Mouse (Mus musculus): ENCODE data around the gene Vdr.

Gene Vdr

DNA sequence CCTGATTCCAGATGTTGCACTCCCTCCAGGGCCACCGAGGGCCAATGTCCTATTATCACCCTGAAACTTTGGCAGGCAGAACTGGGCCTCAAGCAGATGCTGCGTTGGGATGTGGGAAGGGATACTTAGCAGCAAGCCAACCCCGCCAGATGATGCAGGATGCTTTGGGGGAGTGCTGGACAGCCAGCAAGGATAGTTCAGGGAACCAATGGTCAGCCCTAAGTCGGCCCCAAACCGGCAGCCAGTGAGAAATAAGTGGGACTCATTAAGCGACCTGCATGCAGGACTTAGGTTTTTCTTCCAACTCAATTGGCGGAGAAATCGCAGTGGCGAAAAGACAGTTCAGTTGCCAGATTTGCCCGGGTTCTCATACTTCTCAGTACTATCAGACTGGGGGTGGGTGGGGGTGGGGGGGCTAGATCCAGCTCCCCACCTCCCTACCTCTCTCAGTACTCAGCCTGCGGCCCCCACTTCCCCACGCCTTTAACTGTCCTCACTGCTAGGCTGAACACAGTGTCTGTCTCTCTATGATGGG lies 80.1 kb downstream of the Vdr start:
- DNase-seq (ENCODE audit: low spot score in 2 of 2) = peak in 1 of 2 experiments; percentile 40

GRCm38 (mm10) chr15:97829432-97829831 lies 81.0 kb downstream of the Vdr start:
- no peak for DNase-seq (ENCODE audit: low spot score in 2 of 2)

DNA sequence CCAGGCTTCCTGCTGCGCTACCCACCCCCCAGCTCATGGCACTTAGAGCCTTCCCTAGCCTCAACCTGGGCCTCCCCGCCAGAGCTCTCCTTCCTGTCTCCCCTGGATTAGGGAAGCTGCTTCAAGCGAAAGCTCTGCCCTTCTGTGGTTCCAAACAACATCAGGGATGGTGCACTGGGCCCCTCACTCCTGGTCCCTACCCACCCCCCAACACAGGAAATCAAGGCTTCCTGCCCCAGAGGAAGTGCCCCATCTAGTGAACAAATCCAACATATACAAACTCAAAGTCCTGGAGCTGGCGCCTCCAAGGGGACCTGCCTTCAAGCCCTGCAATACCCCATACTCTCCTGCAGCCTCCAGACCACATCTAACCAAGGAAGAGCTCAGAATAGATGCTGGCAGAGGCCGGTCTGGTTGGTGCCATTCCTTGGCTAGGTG lies 81.5 kb downstream of the Vdr start:
- DNase-seq (ENCODE audit: low spot score in 2 of 2) = no peak

- DNase-seq (ENCODE audit: low spot score in 2 of 2) = peak; percentile 68 to 76
Observed at GRCm38 (mm10) chr15:97828221-97828842, 82.1 kb downstream of the Vdr start.

DNA sequence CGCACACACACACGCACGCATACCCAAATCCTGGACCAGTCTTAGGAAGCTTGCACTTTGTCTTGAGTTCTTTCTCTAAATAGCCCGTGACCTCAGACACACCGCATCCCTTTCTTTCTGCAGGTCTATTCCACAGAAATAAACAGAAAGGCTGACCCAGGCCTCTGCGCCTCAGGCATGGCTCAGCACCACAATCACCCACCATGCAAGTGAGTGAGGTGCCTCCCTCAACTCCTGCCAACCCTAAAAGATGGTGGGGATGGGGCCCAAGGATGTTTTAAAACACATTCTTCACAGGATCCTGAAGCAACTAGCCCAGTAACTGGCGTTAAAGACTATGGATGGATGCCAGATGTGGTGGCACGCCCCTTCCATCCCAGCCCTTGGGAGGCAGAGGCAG lies 83.0 kb downstream of the Vdr start:
- no peak for DNase-seq (ENCODE audit: low spot score in 2 of 2)

DNA sequence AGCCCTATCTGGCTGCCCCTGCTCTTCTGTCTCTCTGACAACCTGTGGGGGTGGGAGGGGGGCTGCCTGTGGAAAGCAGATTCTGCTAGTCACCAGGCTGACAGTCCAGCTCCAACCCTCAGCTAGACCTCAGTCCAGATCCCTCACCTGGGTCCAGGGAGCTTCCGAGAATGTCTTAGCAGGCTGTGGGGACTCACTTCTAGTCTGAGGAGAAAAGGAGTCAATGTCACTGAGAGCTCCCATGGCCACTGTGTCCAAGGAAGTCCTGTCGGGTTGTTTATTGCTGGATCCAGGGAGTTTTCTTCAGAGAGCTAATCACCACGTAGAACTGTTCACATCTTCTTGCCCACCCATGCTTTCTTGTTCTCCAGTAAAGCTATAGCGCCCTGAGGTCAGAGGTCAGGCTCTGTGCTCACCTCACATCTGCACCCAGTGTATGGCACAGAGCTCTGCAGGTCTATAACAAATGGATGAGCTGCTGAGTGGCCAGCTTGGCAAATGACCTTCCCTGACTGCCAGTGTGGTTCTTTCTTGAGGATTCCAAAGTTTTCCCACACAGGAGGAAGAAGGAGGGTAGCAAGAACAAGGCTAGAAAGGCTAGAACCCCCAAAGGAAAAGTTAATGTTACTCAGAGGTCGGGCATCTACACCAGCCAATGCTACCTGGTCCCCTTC lies 83.7 kb downstream of the Vdr start:
- no peak for DNase-seq (ENCODE audit: low spot score in 2 of 2)

GRCm38 (mm10) chr15:97825941-97826587 lies 84.4 kb downstream of the Vdr start:
- no peak for DNase-seq (ENCODE audit: low spot score in 2 of 2)

DNA sequence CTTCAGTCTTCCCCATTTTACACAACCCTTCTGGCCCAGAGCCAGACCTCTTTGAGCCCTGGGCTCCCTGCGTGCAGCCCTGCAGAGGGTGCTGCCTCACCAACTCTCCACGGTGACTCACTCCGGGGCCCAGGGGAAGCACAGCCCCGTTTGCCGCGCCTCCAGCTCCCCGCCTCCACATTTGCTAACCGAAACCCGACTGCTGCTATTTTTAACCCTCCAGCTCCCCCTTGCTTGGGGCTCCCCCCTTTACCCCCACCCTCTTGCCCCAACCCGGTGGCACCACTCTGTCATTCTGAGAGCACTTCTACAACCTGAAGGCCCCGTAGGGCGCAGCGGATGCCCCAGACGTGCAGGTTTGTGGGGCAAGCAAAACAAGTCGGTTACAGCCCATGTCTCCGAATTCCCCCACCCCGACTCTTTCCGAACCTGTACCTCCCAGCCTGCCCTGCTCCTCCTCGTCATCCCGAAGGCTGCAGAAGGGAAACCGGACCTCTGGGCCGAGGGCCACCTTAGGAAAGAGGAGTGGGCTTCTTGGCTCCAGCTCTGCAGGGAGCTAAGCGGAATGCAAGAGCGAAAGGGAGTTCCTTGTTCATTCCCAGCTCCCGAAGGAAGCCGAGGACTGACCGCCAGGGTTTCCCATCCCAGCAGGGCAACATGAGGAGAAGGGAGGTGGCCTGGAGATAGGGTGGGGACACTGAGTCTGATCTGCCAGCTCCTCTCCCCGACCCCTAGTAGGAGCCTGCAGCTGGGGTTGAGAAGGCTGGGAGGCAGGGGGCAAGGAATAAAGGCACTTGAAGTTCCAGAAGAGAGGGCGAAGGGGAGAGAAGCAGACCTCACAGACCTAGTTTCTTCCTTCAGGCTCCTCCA lies 85.1 kb downstream of the Vdr start:
- DNase-seq (ENCODE audit: low spot score in 2 of 2) = peak; percentile 72 to 79

- no peak for DNase-seq (ENCODE audit: low spot score in 2 of 2)
Observed at GRCm38 (mm10) chr15:97824042-97824441, 86.4 kb downstream of the Vdr start.

- no peak for DNase-seq (ENCODE audit: low spot score in 2 of 2)
Observed at GRCm38 (mm10) chr15:97823479-97823878, 87.0 kb downstream of the Vdr start.

DNA sequence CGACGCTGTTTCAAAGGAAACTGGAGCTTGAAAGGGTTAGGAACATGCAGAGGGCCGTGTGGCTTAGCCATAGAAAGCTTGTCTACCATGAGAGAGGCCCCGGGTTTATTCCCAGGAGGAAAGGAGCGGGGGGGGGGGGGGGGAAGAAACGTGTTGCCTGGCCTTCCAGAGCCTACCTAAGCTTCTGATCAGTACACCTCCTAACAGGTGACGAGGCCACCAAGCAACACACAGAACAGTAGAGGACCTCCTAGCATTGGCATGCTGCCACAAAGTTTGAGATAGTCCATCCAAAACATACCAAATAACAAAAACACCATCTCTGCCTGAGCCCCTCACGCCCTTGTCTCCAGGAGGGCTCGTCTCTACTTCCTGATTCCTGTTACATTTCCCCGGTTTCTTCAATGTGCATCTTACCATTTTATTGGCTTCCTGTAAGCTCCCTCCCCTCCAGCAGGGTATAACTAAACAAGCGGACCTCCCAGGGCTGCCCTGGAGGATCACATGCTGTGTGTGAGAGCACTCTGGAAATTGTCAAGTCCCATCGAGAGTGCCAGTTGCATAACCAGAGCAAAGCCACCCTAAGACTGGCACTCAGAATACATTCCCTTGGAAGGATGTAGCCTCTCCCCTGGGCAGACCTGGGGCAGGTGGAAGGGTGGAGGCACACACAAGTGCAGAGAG lies 87.7 kb downstream of the Vdr start:
- no peak for DNase-seq (ENCODE audit: low spot score in 2 of 2)

DNA sequence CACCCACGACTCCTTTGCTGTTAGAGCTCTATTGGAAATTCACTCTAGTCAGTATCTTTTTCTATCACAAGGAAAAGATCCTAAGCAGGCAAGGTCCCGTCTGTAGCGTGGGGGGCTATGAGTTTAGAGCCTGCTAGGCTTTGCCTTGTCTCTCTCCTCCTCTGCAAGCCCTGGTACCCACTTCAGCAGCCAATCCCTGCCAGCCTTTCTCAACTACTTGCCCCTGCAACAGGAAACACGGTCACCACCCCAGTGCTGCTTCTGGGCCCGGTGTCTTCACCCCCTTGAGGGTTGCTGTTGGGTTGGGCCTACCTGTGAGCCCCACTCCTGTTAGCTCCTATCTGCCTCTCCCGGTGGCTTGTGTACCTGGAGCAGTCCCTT lies 88.5 kb downstream of the Vdr start:
- DNase-seq (ENCODE audit: low spot score in 2 of 2) = no peak

DNA sequence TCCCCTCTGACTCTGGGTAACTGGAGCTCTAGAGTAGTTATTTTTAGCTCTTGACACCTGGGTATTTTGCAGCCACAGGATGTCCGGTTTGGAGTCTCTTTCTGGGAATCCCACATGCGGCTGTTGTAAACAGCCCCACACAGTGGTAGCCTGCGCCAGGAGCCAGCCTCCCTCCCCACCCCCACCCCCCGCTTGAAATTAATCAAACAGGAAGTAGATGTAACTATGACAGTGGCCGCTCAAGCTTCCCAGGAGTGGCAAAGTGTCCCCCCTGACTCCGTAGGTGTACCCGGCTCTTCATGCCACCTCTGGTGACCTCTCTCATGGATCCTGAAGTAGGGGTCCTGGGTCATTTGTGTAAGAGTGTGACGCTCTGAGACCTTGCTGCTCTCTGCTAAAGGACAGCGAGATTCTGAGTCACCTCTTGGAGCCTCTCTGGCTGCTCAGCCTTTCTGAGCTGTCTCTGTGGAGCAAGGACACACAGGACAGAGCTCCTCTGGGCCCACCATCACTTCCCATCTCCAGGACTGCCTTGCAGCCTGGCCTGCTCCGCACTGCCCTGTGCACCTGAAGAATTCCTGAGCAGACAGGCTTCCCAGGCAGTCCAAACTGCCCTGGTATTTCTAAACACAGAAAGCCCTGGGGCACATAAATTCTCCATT lies 89.0 kb downstream of the Vdr start:
- no peak for DNase-seq (ENCODE audit: low spot score in 2 of 2)

DNA sequence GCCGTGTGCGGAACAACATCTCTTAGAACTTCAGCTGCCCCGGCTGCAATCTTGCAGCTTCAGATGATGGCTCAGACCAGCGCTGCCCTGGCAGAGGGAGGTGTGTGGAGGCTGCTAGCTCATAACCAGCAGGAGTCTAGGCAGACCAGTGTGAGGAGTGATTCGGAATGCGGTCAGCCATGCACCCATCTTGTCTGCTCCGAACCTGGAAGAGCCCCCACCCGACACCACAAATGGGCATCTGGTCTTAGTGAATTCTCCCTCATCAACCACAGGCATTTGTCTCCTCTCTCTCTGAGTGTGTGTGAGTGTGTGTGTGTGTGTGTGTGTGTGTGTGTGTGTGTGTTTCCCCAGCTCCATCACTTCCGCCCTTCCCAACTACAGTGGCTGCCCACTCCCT lies 90.5 kb downstream of the Vdr start:
- no peak for DNase-seq (ENCODE audit: low spot score in 2 of 2)

DNA sequence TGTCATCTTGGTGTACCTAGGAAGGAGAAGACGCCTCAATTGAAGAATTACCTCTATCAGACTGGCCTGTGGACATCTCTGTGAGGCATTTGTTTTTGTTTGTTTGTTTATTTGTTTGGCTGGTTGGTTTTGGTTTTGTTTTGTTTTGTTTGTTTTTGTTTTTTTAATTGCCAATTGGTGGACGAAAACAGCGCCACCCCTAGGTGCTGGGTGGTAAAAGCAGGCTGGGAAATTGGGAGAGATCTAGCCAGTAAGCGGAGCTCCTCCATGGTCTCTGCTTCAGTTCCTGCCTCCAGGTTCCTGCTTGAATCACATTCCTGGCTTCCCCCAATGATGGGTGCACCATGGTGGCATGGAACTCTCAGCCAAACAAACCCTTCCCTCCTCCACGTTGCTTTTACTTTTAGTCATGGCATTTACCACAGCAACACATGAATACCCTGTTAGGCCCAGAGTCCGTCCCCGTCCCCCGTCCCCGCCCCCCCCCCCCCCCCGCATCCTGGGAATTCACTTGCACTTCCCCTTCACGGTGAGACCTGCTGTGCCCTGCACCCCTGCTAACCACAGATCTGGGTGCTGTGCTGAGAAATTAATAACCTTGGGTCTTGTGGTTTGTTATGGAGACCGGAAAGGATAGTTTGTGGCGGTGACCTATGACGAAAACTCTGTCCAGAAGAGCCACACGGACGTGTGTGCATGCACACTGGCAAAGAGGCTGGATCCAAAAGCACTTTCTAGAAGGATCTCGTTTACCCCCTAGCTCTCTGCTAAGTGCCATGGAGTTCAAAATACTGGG lies 94.0 kb downstream of the Vdr start:
- DNase-seq (ENCODE audit: low spot score in 2 of 2) = no peak

DNA sequence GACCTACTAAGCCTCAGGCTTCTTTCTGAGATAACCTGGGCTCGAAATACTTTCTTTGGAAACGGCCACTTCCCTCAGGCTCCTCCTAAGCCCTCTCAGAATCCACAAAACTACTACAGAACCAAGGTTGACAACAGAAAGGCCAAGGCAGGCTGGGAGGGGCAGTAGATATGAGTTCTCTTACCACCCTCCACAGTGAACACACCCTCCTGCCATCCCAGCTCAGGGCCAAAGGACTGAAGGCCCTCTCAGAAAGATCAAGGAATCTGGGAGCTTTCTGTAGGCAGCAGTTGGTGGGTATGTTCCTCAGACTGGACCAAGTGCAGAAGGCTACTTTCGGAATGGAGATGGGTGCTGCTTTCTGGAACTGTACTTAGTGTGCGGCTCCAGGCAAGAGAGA lies 95.2 kb downstream of the Vdr start:
- no peak for DNase-seq (ENCODE audit: low spot score in 2 of 2)

DNA sequence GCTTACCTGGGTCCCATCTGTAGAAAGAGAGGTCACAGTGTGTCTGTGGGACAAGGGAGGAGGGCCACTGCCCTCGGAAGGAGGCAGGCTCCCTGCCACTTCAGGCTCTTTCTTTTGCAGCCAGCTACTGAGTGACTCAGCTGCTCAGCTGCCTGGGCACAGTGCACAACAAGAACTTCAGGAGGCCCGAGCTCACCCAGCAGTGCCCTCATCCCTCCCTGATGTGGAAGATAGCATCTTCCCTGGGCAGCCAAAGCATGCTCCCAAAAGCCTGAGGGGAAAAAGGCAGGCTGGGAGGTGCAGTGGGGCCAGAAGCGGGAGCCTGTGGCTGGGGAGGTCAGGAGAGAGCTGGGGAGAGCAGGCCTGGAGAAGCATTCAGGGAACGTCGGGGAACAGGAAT lies 95.7 kb downstream of the Vdr start:
- DNase-seq (ENCODE audit: low spot score in 2 of 2) = no peak

- peak in 1 of 2 experiments; percentile 35 for DNase-seq (ENCODE audit: low spot score in 2 of 2)
Observed at GRCm38 (mm10) chr15:97813452-97814204, 96.8 kb downstream of the Vdr start.

DNA sequence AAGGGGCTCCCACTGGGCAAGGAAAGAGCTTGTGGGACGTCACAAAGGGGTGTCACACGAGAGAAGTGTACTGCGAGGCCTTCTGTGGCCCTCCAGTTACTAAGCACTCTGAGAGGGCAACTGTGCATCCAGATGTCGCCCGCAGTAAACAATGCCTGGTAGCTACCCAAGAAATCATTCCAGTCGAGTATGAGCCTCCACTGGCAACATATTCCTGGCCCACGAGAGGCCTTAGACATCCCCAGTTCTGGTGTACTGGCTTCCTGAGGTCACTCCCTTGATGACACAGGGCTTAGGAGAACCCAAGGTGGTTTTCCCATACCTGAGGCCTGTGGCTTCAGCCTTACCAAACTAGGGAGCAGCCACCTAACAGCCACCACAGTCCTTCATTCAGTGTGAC lies 97.6 kb downstream of the Vdr start:
- no peak for DNase-seq (ENCODE audit: low spot score in 2 of 2)
